Mouse (Mus musculus): ENCODE data around the gene Ttc30a1.
"Not testable (repeated sequence)": the region's sequence is repeated elsewhere in the genome, so short reads cannot be mapped to it uniquely, and the experiment has no call there.

The Ttc30a1 gene

DNA sequence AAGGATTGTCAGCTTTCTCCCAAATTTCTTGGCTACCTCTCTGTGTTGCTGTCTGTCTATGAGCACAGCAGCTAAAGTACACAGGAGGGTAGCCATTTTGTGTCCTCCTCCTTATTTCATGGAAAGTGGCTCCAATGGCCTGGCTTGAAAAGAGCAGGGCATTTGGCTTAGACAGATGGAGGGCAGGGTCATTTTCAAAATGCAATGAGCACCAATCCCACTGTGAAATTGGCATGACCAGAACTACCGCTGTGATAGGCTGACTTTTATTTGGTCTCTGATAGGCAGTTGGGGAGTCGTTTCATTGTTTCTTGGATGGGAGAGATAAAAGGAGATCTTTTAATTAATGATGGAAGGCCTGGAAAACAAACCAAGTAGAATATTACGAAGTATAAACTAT, 2.1 kb upstream of the Ttc30a1 start:
- DNase-seq (ENCODE audit: extremely low read depth, insufficient read length, low spot score) = no peak

DNA sequence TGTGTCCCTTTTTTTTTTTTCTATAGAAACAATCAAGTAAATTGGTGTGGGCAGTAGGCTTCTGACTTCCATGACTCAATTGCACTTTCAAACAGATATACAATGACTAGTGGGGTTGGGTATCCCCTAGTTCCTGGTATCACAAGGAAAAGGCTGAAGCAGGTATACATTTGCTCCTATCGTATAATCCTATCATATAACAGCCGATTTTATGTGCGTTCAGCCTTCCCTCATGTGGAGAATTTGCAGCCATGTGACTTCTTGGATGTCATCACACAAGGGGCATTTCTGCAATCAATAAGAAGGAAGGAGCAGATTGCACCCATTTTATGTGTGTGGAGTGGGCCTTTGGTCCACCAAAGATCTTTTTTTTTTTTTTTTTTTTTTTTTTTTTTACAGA, 1.3 kb upstream of the Ttc30a1 start:
- no peak for DNase-seq (ENCODE audit: extremely low read depth, insufficient read length, low spot score)

DNA sequence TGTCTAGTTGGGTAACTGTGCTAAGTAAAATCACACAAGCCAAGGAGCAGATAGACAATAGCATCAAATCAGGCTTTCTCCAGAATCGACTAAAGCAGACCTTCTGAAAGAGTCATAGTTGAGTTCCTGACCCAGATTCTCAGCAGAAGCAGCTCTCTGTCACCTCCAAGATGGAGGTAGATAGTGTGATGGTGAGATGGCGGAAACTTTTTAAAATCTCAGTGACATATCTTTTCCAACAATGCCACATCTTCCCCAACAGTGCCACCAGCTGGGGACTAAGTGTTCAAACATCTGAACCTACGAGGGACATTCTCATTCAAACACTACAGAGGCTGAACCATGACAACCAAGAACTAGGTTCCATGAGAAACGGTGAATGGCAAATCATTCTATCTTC, 859 bp upstream of the Ttc30a1 start:
- no peak for DNase-seq (ENCODE audit: extremely low read depth, insufficient read length, low spot score)

DNA sequence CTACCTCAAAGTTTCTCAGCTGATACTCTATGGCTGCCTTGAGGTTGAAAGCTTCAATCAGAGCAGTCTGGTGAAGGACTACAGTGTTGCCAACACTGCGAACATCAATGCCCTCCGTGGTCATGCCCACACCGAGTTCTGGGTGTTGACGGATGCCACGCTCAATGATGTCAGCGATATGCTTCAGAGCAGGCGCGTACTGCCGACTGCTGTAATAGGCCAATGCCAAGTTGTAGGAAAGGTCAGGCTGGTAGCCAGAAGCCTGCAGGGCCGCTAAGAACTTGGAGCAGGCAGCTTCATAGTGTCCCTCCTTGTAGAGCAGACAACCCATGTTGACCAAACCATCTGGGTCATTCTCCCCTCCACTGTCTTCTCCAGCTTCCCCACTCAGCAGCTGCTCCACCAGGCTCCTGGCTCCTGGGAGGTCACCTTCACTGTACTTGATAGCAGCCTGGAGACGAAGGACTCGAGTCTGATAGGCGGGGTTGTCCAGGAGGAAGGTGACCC, 781 bp downstream of the Ttc30a1 start:
- not testable (repeated sequence) for DNase-seq (ENCODE audit: extremely low read depth, insufficient read length, low spot score)

DNA sequence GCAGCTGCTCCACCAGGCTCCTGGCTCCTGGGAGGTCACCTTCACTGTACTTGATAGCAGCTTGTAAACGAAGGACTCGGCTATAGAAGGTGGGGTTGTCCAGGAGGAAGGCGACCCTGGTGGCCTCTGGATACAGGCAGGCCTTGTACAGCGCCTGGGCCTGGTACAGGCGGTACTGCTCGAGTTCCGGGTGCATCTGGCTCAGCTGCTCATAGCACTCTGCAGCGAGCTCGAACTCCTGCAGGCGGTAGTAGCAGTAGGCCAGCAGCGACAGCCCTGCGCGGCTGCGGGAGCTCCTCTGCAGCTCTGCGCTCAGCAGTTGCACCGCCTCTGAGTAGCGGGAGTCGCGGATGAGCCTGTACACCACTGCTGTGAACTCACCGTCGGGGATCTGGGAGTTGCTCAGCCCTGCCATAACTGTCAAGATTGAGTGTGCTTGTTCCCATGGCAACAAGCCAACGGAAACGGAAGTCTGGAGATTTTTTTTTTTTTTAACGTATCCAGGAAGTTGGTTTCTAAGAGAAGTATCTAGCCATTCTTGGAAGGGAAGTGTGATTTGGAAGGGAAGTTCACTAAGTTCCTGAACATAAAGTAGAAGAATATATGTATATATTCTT, 3.9 kb downstream of the Ttc30a1 start, which contains the start of gene Ttc30a2:
Gene Ttc30a2, minus strand, starts transcription at position 419 of the 617 bp plus-strand sequence.
- not testable (repeated sequence) for DNase-seq (ENCODE audit: extremely low read depth, insufficient read length, low spot score)

DNA sequence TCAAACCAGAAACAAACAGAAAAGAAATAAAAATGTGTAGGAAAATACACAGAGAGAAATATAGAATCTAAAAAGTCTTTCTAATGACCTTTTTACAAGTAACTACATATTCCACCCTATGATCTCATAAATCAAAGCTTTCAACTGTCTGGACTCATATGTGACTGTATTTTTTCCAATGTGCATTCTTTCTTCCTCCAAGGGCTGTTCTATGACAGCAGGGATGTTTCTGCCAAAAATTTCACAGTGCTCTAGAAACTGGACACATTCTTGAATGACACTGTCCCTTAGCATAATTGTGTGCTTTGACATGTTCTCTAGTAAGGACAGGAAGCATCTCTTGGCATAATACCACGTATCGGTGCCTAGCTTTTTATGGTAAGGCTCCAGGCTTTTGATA, 5.7 kb downstream of the Ttc30a1 start:
- DNase-seq (ENCODE audit: extremely low read depth, insufficient read length, low spot score) = not testable (repeated sequence)

DNA sequence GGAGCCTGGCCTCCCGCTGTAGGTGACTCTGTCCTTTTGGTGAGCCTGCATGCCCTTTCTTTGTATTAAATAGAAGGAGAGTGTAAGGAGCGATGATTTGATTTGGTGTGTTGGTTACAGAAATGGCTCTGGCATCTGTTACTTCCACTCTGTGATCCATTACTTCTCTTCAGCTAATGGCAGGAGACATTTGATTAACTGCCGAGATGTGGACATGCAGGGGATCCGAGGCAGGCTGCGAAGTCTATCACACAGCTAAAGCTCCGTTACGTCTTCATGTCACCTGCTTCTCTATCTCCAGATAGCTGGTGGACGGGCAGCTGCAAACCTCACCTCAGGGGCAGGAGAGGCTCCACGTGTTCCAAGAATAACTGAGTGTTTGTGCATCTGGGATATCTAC, 7.6 kb downstream of the Ttc30a1 start:
- no peak for DNase-seq (ENCODE audit: extremely low read depth, insufficient read length, low spot score)

DNA sequence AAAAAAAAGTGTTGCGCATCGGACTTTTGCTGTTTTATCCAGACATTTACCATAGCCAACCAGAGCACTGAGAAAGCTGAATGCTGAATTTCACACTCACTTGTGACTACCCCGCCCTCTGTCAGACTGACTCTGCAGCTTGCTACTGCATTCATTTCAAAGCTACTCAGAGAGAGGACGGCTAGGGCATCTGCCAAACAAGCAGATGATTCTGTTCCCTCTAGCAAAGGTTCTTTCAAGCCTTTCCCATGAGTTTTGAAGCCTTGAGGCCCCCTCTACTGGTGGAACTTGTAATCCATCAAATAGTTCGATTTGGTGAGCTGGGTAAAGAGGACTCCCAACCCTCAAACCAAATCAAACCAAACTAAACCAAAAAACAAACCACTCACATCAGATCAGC, 16.8 kb downstream of the Ttc30a1 start:
- DNase-seq (ENCODE audit: extremely low read depth, insufficient read length, low spot score) = no peak

DNA sequence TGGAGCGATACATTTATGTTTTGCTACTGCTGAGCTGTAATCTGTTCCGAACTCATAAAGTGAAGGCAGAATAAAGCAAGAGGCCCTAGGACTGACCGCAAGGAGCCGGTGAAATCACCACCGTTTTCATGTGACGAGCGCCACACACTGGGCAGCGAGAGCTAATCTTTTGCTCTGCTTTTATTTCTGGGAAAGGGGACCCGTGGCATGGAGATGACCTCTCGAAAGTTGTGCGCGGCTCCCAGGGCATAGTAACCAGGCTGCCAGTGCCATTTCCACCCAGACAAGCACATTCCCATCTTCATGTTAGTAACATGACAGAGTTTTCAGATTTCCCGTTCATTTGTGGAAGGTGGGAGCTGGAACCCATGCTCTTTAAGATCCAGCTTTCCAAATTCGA, 17.3 kb downstream of the Ttc30a1 start:
- no peak for DNase-seq (ENCODE audit: extremely low read depth, insufficient read length, low spot score)

DNA sequence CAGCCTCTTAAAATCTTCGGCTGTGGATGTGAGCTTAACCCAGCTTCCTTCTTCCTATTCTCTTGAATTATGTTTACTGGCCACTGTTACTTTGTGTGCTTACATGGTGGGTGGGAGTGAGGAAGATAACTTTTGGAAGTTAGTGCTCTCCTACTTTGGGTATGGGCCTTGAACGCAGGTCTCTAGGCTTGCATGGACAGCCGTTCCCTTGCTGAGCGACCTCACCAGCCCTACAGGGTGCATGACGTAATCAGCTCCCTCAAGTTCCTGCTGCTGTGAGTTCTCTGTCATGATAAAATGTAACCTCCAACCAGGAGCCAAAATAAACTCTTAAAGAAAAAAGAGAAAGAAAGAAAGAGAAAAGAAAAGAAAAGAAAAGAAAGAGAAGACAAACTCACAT, 17.7 kb downstream of the Ttc30a1 start:
- DNase-seq (ENCODE audit: extremely low read depth, insufficient read length, low spot score) = no peak

DNA sequence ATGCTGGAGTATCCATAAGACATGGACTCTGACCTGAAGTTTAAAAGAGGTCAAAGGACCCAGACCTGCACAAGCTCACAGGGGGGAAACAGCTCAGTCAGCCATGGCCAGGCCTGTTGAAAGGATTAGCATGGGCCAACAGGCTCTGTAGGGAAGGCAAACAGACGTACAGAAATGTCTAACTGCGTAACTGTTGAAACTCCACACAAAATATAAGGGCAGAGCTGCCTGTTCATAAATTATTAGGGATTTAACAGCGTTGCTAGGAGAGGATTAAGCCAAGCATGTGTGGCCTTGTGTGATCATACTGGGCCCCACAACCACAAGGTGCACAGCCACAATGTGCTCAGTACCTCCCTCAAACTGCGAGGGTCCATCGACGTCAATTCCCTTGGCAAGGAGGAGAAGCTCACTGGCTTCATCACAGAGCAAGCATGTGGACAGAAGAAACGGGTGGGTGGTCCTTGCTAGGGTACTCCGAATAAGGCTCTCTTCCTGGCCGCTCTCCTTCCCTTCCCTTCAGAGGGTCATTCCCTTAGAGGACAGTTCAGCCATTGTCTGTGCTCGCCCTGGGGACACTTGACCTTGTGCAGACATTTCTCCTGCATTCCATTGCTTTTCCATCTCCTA, 18.4 kb downstream of the Ttc30a1 start:
- DNase-seq (ENCODE audit: extremely low read depth, insufficient read length, low spot score) = no peak

DNA sequence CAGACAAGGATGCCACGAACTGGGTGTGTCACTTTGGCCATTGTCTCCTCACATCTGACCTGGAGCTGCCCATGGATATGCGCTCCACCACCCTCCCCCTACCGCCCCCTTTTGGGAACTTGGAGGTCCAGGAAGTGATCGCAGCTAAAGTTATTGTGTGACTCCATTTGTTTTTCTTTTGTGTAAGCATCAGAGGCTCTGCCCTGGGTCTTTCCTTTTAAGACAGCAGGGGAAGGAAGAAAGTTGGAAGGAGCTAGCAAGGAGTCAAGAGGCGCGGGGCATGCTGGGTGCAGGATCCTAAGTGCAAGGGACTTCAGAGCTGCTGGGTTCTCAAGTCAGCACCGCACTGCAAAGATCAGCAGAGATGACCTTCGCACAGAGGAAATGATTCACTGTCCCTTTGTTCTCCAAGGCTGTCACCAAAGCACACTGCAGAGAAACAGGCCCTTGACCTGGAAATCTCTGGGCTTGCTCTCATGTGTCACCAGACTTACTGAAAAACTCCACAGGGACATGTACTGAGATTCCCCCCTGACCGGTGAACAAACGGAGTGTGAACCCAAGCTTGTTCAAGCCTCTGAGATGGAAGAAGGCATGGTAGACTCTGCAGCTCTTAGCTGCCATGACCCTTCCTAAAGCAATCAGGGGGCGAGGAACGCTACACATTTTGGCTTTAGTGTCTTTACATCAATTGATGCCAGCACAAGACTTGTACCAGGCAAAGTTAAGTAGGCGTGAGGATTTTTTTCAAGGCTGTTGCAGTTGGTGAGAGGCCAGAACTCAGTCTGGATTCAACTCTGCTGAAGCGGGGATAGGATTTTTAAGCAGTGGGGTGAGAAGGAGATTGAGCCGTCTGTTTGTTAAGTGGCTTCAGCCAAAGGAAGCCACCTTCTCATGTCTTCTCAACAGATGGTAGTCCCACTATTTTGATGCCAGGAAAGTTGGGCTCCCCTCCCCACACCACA, 21.1 kb downstream of the Ttc30a1 start:
- DNase-seq (ENCODE audit: extremely low read depth, insufficient read length, low spot score) = no peak

DNA sequence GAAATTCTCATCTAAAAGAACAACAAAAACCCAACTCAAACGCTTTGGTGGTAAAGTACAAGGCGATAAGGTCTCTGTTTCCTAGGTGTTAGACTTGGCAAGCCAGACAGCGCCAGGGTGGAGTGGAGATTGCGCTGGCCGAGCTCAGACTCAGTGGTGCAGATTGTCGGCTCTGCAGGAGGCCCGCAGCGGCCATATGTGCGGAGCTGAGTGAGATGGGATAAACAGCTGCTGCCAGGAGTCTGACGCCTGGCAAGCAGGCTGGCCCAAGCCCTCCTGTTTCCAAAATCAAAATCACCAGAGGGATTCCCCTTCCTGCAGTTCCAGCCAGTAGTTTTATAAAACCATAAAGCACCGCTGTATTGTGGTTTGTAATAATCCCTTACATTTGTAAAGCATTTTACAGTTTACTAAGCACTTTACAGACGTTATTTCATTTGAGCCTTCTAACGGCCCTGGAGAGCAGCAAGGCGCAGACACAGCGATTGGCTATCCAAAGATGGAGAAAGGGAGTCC, 21.9 kb downstream of the Ttc30a1 start:
- no peak for DNase-seq (ENCODE audit: extremely low read depth, insufficient read length, low spot score)

DNA sequence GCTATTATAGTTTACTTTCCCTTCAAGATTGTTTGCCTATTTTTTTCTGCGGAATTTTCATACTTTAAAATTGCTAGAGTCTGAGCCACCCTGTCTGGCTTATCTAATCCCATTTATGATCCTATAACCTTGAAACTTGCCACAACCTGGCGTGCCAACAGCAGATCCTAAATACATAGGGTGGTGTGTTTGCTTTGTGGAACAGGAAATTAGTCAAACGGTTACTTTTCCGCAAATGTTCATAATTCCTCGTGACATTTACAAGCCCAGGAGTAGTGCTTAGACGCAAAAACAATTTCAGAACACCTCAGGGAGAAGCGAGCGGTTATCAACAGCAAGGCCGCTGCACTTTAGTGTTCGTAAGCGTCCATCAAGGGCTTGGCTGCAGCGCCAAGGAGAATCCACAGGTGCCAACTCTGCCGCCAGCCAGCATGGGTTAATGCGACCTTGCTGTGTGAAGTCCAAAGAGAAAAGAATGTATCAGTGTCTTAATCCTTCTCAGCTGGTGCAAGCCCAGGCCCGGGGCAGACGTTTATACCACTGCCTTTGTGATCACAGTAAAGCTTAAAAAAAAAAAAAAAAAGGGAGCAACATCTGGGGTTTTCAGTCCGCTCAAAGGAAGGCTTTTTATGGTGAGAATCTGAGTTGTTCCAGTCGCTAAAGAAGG, 22.5 kb downstream of the Ttc30a1 start:
- DNase-seq (ENCODE audit: extremely low read depth, insufficient read length, low spot score) = no peak

DNA sequence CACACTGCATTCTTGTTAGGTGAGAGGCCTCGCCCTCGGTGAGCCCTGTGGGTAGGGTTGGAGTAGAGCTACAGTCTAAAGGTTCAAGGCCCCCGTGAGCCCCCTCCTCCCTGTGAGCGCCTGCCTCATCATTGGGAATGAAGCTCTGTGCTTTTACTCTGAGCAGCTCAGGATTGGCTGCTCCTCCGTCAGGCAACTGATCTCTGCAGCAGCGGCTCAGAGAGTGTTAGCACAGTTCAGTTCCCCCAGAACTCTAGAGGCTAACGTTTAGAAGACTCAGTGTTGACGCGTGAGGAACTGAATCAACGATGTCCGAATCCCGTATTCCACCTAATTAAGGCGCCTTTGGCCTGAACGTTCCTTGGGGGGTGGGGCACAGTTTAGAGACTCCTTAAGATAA, 26.1 kb downstream of the Ttc30a1 start:
- no peak for DNase-seq (ENCODE audit: extremely low read depth, insufficient read length, low spot score)

DNA sequence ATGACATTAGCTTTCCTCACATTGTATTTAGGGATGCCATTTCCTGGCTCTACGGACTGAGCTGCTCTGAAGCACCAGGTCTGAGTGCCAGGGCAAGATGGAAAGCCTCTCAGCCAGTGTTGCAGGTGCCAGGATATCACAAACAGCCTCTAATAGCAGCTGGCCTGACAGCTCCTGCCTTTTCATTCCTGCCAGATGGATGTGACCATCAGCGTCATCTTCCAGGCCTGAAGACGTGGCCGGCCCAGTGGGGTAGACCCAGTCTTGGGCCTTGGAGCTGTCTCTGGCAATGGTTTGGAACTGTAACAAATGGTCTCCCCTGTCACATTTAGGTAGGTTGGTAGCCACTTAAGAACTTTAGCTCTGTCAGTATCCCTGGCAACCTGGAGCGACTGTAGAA, 28.4 kb downstream of the Ttc30a1 start:
- DNase-seq (ENCODE audit: extremely low read depth, insufficient read length, low spot score) = no peak

DNA sequence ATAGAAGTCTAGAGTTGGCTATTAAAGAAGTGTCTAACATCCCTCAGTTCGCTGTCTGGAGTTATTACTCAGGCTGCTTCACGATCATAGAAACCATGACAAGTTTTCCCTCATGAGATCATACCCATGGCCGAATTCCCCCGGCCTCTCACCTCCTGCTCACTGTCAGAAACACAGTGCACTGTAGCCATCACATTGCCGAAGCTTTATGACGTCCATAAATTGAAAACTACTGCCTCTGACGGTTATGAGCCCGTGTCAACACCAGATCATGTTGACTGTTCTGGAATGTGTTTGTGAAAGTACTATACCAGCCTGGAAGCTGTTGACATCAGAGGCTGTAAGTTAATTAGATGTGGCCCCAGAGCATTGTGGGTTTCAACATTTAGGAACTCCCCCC, 31.1 kb downstream of the Ttc30a1 start:
- no peak for DNase-seq (ENCODE audit: extremely low read depth, insufficient read length, low spot score)

DNA sequence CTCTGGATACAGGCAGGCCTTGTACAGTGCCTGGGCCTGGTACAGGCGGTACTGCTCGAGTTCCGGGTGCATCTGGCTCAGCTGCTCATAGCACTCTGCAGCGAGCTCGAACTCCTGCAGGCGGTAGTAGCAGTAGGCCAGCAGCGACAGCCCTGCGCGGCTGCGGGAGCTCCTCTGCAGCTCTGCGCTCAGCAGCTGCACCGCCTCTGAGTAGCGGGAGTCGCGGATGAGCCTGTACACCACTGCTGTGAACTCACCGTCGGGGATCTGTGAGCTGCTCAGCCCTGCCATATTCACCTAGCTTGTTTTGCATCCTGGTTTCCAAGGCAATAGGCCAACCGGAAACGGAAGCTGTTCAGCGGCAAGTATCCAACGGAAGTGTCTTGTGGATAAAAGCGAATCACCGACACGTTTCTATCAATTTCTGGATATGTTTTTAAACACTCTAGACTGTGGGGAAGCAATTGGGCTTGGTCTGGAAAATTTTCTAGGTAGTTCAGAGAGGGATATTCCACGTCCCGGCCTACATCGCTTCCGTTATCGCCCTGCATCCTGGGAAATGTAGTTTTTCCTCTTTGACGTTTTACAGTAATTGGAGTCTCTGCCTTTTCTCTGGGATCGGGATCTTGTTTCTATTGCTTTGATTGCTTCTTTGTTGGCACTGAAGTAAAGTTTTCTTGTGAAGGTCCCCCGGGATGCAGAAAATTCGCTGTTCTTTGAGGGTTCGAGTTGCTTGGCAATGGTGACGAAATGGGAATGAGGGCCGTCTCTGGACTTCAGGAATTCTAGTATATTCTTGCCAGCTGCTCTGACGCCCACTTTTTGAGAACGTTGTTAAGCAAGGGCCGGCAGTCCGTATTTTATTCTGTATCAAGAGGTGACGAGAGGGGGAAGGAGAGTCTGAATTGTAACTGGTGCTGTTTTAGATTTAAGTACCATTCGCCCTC, 43.4 kb downstream of the Ttc30a1 start, which contains the start of gene Ttc30b:
Gene Ttc30b, minus strand, starts transcription at position 469 of the 947 bp plus-strand sequence.
- peak; percentile 54 for DNase-seq (ENCODE audit: extremely low read depth, insufficient read length, low spot score)

DNA sequence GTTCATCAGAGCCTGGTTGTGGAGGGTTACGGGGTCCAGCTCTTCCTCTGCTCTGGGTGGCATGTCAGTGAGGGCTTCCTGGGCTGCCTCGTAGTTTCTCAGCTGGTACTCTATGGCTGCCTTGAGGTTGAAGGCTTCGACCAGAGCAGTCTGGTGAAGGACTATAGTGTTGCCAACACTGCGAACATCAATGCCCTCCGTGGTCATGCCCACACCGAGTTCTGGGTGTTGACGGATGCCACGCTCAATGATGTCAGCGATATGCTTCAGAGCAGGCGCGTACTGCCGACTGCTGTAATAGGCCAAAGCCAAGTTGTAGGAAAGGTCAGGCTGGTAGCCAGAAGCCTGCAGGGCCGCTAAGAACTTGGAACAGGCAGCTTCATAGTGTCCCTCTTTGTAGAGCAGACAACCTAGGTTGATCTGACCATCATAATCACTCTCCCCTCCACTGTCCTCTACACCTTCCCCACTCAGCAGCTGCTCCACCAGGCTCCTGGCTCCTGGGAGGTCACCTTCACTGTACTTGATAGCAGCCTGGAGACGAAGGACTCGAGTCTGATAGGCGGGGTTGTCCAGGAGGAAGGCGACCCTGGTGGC, 44.1 kb downstream of the Ttc30a1 start:
- peak; percentile 3 for DNase-seq (ENCODE audit: extremely low read depth, insufficient read length, low spot score)
